Mouse (Mus musculus): ENCODE results near the gene Abcc9. TPM values are rescaled to one million over a fixed set of nuclear protein-coding genes. Genes with fewer than 3 reads are reported as not detected.
A peak's percentile ranks its signal among the peaks of the same experiment; 100 is the strongest.

Abcc9 gene
- polyA plus RNA-seq, 1 experiment = not detected

GRCm38 (mm10) chr6:142571055-142571618 is 131.0 kb downstream of the Abcc9 start, which contains the start of gene Kcnj8:
Gene Kcnj8 (minus strand): TSS chr6:142571614.
- peak within 1 kb of the TSS; percentile 49 for H3K4me3 ChIP-seq (ENCODE audit: insufficient read depth, low read depth, low read length)
- H3K27ac ChIP-seq (ENCODE audit: insufficient read depth, low read depth, low read length) = no peak within 1 kb of the TSS
- WGBS = 2% methylated on average over 33 of the region's 34 CpGs
- H3K4me1 ChIP-seq (ENCODE audit: control insufficient read depth, insufficient read depth, low read length) = peaks cover 13% of the 10 kb centered on the region; the same call in 1 of the 2 replicates
- TF ChIP-seq CTCF (IDR thresholded peaks at IDR 0.05; ENCODE audit: insufficient read depth, low read depth, low read length) (no peak), POLR2A (IDR thresholded peaks at IDR 0.05; ENCODE audit: insufficient read depth, low read depth, low read length) (no peak)

DNA sequence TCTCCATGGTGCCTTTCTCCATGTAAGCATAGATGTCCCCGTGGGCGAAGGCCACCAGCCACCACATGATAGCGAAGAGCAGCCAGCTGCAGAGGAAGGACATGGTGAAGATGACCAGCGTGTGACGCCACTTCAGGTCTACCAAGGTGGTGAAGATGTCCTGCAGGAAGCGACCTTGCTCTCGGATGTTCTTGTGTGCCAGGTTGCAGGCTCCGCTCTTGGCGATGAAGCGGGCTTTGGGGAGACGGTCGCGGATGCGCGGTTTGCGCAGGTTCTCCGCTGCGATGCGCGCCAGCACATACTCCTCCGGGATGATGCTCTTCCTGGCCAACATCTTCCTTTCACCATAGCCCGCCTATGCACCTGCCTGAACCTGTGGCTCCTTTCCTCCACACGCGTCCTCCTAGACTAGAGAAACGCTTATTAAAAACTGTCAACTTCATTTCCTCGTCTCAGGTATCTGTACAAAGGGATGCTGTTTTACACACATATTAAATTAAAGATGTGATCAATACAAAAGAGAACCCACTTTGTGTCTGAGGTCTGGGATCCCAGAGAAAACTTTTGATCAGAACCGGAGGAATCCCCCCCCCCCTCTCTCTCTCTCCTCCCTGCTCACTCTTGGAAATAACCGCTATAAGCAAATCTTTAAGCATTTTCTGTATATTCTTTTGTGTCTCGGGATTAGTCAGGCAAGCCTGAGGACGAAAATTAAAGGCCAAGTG is 131.9 kb downstream of the Abcc9 start:
- 13% methylated on average over 30 of the region's 30 CpGs for WGBS
- peaks cover 13% of the 10 kb centered on the region; the same call in 1 of the 2 replicates for H3K4me1 ChIP-seq (ENCODE audit: control insufficient read depth, insufficient read depth, low read length)
- H3K4me3 ChIP-seq (ENCODE audit: insufficient read depth, low read depth, low read length) = no peak overlapping the region
- H3K27ac ChIP-seq (ENCODE audit: insufficient read depth, low read depth, low read length) = no peak overlapping the region
- TF ChIP-seq POLR2A (IDR thresholded peaks at IDR 0.05; ENCODE audit: insufficient read depth, low read depth, low read length) (no peak), CTCF (IDR thresholded peaks at IDR 0.05; ENCODE audit: insufficient read depth, low read depth, low read length) (no peak)

DNA sequence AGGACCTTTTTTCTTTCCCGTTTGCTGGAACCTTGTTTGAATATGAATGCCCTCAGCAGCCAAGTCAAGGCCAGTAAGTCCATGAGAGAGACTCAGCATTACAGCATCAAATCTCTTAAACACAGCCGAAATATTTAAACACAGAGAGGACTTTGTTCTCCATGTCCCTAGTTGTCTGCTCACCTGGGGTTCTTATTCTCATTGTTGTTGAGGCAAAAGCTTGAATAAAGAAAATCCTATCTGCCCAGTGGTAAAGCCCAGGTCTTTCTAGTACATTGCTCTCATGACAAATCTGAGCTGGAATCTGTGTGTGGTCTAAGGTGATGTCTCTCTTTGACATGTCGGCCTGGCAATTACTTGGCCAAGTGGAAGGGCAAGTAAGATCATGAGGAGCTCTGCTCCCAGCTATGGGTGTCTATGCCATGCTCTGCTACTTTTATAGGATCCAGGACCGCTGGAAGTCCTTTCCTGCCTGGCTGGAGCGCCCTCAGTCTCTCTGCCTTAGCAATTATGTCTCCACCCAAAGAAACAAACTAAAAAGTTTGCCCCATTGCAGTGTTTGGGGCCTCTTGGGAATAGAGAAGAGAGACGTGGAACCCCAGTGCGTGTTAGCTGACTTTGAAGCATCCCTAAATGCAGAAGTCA is 133.3 kb downstream of the Abcc9 start:
- no peak overlapping the region for H3K4me3 ChIP-seq (ENCODE audit: insufficient read depth, low read depth, low read length)
- H3K4me1 ChIP-seq (ENCODE audit: control insufficient read depth, insufficient read depth, low read length) = peaks cover 13% of the 10 kb centered on the region; the same call in 1 of the 2 replicates
- WGBS = 62% methylated on average over 7 of the region's 7 CpGs
- TF ChIP-seq POLR2A (IDR thresholded peaks at IDR 0.05; ENCODE audit: insufficient read depth, low read depth, low read length) (no peak), CTCF (IDR thresholded peaks at IDR 0.05; ENCODE audit: insufficient read depth, low read depth, low read length) (no peak)
- H3K27ac ChIP-seq (ENCODE audit: insufficient read depth, low read depth, low read length) = no peak overlapping the region

- 56% methylated on average over 5 of the region's 5 CpGs for WGBS
- peaks cover 13% of the 10 kb centered on the region; the same call in 1 of the 2 replicates for H3K4me1 ChIP-seq (ENCODE audit: control insufficient read depth, insufficient read depth, low read length)
- no peak for TF ChIP-seq POLR2A (IDR thresholded peaks at IDR 0.05; ENCODE audit: insufficient read depth, low read depth, low read length)
- TF ChIP-seq CTCF (IDR thresholded peaks at IDR 0.05; ENCODE audit: insufficient read depth, low read depth, low read length) = no peak
These were observed 134.7 kb downstream of the Abcc9 start for GRCm38 (mm10) chr6:142567452-142567851.

DNA sequence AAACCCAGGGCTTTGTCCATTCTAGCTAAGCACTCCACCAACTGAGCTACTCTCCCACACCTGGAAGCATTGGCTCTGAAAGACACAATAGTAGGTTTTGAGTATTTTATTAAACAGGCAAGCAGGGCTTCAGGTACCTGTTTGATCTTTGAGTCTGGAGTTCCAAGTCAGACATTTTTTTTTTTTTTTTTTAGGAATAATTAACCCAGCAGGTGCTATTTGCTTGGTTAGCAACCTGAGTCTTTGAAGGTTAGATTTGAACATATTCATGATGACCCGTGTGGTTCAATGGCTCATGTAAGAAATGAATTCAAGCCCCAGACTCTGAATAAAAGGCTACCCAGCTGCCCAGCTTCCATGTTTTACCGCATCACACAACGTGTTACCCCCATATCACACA is 137.4 kb downstream of the Abcc9 start:
- H3K27ac ChIP-seq (ENCODE audit: insufficient read depth, low read depth, low read length) = no peak overlapping the region
- H3K4me3 ChIP-seq (ENCODE audit: insufficient read depth, low read depth, low read length) = no peak overlapping the region
- no peak for TF ChIP-seq POLR2A (IDR thresholded peaks at IDR 0.05; ENCODE audit: insufficient read depth, low read depth, low read length)
- TF ChIP-seq CTCF (IDR thresholded peaks at IDR 0.05; ENCODE audit: insufficient read depth, low read depth, low read length) = no peak
- WGBS = 96% methylated on average over 3 of the region's 3 CpGs
- H3K4me1 ChIP-seq (ENCODE audit: control insufficient read depth, insufficient read depth, low read length) = no peaks in the 10 kb centered on the region

More at GRCm38 (mm10) chr6:142567452-142567851, 134.7 kb downstream of the Abcc9 start:
- no peak overlapping the region for H3K4me3 ChIP-seq (ENCODE audit: insufficient read depth, low read depth, low read length)
- H3K27ac ChIP-seq (ENCODE audit: insufficient read depth, low read depth, low read length) = no peak overlapping the region

GRCm38 (mm10) chr6:142561151-142561550 is 141.0 kb downstream of the Abcc9 start:
- WGBS = 74% methylated on average over 1 of the region's 1 CpGs
- H3K27ac ChIP-seq (ENCODE audit: insufficient read depth, low read depth, low read length) = no peak overlapping the region
- TF ChIP-seq POLR2A (IDR thresholded peaks at IDR 0.05; ENCODE audit: insufficient read depth, low read depth, low read length) (no peak), CTCF (IDR thresholded peaks at IDR 0.05; ENCODE audit: insufficient read depth, low read depth, low read length) (no peak)
- no peak overlapping the region for H3K4me3 ChIP-seq (ENCODE audit: insufficient read depth, low read depth, low read length)
- H3K4me1 ChIP-seq (ENCODE audit: control insufficient read depth, insufficient read depth, low read length) = no peaks in the 10 kb centered on the region

DNA sequence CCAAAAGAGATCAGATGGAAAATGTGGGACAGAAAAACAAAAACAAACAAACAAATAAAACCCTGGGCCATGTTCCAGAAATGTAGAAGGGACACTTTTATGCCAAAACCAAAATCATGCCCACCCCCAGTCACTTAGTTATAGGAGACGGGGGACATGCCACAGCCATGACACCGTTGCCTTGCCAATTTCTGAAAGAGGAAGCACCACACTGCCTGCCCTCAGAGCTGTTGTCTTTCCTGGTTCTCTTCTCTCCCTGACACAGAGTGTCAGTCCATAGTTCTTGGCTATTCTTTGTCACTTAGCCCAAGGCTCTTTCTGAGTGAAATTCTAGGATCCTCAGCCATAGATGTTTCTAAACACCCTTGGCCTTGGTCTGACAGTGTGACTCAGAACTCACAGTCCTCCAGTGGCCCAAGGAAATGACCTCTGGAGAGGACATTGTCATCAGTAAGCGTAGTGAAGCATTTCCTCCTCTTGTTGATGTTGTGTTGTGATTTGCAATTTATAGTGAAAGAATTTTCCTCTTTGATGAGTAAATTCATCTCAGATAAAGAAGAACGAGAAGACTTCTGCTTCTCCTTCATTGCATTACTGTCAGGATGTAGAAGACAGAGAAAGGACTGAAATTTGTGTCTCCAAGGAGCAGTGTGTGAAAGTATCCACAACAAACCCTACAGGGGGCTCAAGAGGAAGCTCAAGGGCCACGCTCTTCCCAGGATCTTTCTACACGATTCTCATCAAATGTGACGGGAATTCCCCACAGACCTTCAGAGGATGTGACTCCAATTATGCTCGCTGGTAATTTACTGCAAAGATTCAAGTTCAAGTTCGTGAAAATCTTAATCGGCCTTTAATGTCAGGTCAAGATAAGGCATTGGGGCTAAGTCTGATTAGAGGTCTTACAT is 143.1 kb downstream of the Abcc9 start:
- no peak for TF ChIP-seq CTCF (IDR thresholded peaks at IDR 0.05; ENCODE audit: insufficient read depth, low read depth, low read length)
- no peak for TF ChIP-seq POLR2A (IDR thresholded peaks at IDR 0.05; ENCODE audit: insufficient read depth, low read depth, low read length)
- 84% methylated on average over 10 of the region's 10 CpGs for WGBS
- Histone ChIP-seq H3K4me1 (ENCODE audit: control insufficient read depth, insufficient read depth, low read length) (no peaks in the 10 kb centered on the region), H3K4me3 (ENCODE audit: insufficient read depth, low read depth, low read length) (no peak overlapping the region), H3K27ac (ENCODE audit: insufficient read depth, low read depth, low read length) (no peak overlapping the region)

- WGBS = 82% methylated on average over 10 of the region's 10 CpGs
- Histone ChIP-seq H3K4me3 (ENCODE audit: insufficient read depth, low read depth, low read length) (no peak overlapping the region), H3K27ac (ENCODE audit: insufficient read depth, low read depth, low read length) (no peak overlapping the region), H3K4me1 (ENCODE audit: control insufficient read depth, insufficient read depth, low read length) (no peaks in the 10 kb centered on the region)
- TF ChIP-seq POLR2A (IDR thresholded peaks at IDR 0.05; ENCODE audit: insufficient read depth, low read depth, low read length) = no peak
- no peak for TF ChIP-seq CTCF (IDR thresholded peaks at IDR 0.05; ENCODE audit: insufficient read depth, low read depth, low read length)
These were observed 144.0 kb downstream of the Abcc9 start for GRCm38 (mm10) chr6:142558076-142558475.
